Mouse (Mus musculus) layer of hippocampus, postnatal 36 days (tissue): ENCODE measurements at regions not wholly inside any gene's neighbourhood (a gene's known extent, or its start where the extent isn't known, plus 50 kb on each side); places are given as distances from the start of the nearest gene placed in this dataset.
"Not testable (repeated sequence)": the region's sequence is repeated elsewhere in the genome, so short reads cannot be mapped to it uniquely, and the experiment has no call there.

ENCODE experiments used
- DNase-seq, 2 experiments: peaks; one replicate each; pipeline ENCODE4 v3.0.0; 2022

GRCm38 (mm10) chr1:161728546-161729206 is 59.6 kb downstream of the Fasl start:
- no peak for DNase-seq

DNA sequence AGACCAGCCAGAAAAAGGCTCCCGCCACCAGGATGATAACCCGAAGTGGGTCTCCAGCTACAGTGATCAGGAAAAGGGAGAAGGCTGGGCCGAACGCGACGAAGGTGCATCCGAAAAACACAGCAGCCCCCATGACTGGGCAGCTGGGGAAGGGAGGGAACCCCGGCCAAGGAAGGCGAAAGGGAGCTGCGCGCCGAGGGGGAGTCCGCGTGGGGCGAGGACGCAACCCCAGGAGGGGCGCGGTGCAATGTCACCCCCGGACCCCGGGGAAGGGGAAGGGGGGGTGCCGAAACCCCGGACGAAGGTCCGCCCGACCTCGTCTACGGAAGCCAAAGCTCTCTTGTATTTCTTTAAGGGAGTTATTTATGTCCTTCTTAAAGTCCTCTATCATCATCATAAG is 60.9 kb downstream of the Fasl start:
- DNase-seq, result not testable (repeated sequence)

GRCm38 (mm10) chr1:161726098-161726497 is 62.2 kb downstream of the Fasl start:
- DNase-seq, result not testable (repeated sequence)

DNA sequence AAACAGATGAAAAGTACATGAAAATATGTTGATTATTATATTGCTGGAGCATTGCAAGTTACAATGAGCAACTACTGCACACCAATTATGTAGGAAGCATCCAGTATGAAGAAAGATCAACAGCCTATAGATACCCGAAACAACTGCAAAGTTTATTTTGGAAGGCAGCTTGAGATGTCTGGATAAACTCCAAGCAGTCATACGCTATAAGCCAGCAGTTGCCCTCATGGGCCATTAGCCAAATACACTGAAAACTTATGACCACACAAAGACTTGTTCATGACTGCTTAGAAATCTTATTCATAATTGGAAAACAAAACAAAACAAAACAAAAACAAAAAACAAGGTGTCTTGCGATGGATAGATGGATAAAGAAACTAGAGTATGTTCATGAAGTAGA is 68.4 kb downstream of the Fasl start:
- DNase-seq, result no peak

DNA sequence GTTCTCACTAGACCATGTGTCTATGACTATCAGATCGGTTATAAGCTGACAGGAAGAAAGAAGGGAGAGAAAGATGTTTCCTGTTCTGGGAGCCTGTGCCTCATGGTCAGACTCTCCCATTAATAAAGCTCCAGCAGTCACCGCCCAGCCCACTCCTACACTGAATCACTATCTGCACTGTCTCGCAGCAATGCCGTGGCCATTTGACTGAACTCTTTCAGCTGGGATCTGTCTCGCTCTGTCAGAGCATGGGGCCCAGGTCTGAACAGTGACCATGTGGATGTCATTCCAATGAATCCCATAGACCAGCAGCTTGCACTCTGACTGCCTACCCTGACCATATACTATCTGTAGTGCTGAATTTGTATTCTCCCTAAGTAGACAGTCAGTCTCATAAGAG is 70.0 kb downstream of the Fasl start:
- DNase-seq, result no peak

DNA sequence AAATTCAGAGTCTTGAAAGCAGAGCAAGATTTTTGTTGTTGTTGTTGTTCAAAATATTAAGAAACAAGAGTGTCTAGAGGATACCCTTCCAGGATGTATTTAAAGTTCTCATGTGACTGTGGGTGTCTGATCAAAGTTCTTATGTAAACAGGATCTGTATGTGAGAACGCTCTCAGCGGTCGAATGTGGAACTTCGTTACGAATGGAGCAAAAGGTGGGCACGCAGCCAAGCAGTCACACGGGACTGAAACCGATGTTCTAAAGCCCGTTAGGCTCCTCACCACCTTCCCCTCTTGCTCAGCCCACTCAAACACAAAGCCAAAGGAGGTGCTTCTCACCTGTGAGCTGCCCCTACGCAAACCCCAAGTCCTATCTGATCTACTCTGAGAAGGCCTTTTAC is 75.4 kb downstream of the Fasl start:
- peak; percentile 31 to 35 for DNase-seq

DNA sequence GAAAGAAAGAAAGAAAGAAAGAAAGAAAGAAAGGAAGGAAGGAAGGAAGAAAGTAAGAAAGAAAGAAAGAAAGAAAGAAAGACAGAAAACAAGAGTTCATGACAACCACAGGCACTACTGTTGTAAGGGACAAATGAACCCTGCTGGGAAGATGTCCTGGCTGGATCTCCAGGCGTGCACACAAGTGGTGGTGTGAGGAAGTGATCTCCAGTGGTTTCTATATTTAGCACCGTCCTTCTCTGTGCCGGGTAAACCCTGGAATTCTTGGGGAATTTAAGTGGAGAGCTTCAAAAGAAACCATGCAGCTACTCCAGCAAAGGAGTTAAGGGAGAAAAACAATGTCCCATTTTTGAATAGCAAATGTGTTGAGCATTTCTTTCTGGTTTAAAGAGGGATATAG is 76.0 kb downstream of the Fasl start:
- no peak for DNase-seq

DNA sequence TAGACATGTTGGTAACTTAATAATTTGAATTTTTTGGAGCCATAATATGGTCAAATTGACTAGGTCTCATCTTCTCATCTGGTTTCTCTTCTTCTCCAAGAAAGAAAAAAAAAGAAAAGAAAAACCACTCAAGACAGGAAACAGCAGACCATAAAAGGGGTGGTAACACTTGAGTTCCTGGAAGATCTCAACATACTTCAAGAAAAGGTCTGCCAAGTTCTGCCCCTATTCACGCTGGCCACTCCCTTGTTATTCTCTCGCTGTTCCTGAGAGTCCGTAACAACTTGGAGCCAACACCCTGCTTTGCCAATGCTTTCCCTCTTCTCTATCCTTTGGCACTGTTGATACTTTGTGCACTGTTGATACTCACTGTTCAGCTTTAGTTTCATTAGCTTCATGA is 81.2 kb downstream of the Fasl start:
- DNase-seq, result no peak

DNA sequence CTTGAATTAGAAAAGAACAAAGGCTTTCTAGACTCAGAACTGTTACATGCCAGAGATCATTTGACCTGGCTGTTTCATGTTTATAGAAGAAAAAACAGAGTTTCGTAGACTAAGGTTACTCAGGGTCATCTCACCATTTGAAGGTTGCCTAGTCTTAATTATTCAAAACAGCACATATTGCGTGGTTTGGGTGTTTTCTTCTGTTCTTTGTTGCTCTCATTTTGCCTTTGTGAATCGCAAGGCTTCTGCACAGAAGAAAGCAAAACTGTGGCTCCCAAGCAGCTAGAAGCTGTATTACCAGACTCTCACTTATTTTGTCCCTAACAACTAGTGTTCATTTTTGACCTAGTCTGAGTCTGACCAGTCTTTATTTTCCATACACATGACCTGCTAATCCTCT is 83.3 kb downstream of the Fasl start:
- DNase-seq, result no peak

DNA sequence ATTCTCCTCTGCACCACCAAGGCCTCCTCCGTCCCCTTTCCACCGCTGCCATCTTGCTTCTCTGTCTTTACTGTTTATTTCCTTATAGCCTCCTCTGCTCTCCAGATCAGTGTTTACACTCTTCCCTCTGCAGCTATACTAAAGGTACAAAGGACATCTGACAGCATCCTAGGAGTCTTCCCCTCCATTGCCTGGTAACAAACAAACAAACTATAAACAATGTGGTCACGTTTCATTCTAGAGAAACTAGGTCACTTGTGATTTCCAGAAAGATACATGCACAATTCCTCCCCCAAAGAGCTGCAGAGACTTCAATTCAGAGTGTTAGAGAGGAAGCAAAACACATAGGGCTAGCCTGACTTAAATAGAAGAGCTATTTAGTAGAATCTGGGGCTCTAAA is 83.8 kb downstream of the Fasl start:
- DNase-seq, result no peak

- no peak for DNase-seq
These were observed 92.4 kb downstream of the Fasl start for GRCm38 (mm10) chr1:161695886-161696285.

GRCm38 (mm10) chr1:161693768-161694160 is 94.5 kb downstream of the Fasl start:
- no peak for DNase-seq

GRCm38 (mm10) chr1:161692836-161693767 is 95.2 kb downstream of the Fasl start:
- DNase-seq, result no peak

- no peak for DNase-seq
These were observed 99.3 kb downstream of the Fasl start for GRCm38 (mm10) chr1:161688946-161689345.

DNA sequence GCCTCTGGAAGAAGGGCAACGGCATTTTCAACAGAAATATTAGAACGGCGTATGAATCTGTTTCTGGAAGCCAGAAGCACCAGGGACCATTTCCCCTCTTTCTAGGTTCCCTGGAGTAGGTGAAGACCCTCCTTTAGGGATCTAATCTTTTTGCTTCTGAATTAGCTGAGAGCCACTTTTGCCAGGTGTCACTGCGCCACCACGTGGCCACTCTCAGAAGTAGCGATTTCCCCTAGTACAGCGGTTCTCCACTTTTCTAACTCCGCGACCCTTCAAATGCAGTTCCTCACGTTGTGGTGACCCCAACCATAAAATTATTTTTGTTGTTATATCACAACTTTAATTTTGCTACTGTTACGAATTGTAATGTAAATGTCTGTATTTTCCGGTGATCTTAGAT is 100.7 kb downstream of the Fasl start:
- peak; percentile 19 to 31 for DNase-seq

DNA sequence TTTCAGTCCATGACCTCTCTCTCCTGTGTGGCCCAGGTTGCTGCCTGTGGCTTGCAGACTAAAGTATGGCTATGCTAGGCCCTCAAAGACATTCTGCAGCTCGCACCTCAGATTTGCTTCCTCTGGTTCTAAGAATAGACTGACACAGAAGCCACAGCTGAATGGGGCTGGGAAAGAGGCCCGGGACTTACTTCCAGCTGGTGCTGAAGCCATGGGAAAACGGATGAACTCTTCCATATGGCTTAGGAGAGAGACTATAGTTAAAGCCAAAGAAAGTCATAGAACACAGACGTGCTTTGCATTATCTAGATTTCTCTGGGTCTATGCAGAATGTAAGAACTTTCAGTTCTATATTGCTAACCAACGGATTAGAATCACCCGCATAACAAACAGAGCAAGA is 107.7 kb downstream of the Fasl start:
- DNase-seq, result no peak

DNA sequence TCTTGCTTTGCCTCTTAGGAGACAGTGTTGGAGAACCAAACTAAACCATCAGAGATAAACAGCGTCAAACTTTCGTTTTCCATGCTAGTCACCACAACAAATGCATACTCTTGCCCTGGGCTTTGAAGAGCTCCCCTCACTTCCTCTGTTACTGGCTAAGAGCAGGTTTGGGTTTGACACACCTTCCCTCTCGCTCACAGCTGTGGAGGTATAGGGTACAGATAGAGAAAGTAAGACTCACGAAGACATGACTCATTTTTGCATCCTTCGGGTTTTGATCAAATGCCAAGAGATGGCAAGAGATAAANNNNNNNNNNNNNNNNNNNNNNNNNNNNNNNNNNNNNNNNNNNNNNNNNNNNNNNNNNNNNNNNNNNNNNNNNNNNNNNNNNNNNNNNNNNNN is 117.4 kb downstream of the Fasl start:
- DNase-seq, result no peak

DNA sequence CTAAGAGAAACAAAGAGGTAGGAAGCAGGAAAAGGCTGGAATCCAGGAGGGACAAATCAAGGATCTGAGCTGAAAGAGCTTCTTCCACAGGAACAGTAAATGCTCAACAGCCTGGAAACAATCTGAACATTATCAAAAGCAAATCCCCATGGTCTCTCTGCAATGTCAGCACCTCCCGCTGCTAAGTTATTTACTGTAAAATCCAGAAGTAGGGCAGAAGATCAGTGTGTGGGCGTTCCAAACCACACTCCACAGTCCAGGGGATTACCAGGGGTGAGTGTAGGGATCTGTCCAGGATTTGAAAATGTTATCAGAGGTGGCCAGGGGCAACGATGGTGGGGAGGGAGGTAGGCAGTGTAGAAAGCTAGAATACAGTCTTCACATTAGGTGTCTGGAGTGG is 124.0 kb downstream of the Fasl start:
- DNase-seq, result no peak

DNA sequence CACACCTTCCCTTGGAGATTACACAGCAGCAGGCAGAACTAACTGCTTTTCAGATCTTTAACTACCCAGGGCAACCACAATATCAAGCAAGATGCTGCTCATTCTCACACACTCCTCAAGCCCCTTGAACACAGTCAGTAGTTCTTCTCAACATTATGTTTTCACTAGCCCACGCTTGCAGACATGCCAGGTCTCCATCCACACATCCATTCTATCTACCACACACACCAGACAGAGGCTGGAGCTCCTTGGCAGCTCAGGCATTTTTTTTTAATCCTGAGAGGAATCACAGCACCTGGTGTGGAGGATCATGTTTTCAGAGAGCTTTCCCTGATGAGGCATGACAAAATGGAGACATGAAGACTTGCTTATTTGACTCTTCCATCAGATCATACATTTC is 124.9 kb downstream of the Fasl start:
- no peak for DNase-seq

- DNase-seq, result peak in 1 of 2 experiments; percentile 16
These were observed 126.1 kb downstream of the Fasl start for GRCm38 (mm10) chr1:161662241-161662640.

DNA sequence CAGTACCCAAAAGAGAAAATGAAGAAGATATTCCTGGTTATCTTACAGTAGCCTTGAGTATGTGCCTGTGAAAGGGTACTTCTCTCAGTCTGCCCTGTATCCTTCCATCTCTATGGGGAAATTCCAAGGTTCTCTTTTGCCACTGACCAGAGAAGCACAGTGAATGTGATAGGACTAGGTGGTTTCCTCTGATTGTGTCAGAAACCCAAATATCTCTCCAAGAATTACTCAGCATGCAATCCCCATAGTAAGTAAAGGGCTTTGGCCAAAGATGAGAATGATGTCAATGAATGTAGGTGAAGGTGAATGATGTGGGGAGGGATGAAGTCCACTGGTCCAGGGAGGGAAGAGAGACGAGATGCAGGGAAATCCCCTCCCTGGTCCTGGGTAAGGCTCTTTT is 130.8 kb downstream of the Fasl start:
- DNase-seq, result no peak

GRCm38 (mm10) chr1:161649387-161649786 is 138.9 kb downstream of the Fasl start:
- no peak for DNase-seq

GRCm38 (mm10) chr1:161632098-161632497 is 137.6 kb downstream of the Tnfsf18 start:
- DNase-seq, result no peak

DNA sequence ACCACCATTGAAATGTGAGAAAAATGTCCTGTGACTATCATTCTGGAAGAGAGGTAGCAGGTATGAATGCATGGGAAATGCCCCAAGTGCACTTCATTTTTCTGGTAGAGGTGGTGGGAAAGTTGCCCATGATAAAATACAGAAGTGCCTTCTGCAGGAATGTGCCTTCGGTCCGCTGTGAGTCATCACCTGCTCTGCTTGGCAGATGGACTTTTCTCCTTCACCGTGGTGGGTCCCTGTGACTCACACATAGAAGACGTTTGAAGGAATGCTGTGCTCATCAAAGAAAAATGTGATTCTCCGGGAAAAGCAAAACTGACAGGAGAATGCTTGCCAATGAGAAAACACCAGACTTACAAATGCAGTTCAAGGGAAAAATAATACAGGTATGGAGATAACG is 126.8 kb downstream of the Tnfsf18 start:
- no peak for DNase-seq
